Mouse (Mus musculus) lung, adult 2 months (tissue): ENCODE measurements around the gene Ppm1h. TPM values are rescaled to one million over a fixed set of nuclear protein-coding genes. Genes with fewer than 3 reads are reported as not detected.

Experiments
- DNase-seq: peaks from one replicate; pipeline ENCODE4 v3.0.0; 2022
- H3K4me1 ChIP-seq: fragments of 200-500 bp; 2 replicates; pipeline ENCODE4 v1.6.1; 2011; ENCODE audit warnings: low read length; ENCODE audit not compliant: control insufficient read depth, insufficient read depth
- H3K4me3 ChIP-seq: fragments of 200-500 bp; replicated peaks from 2 replicates; pipeline ENCODE3; 2011; ENCODE audit warnings: low read depth, mild to moderate bottlenecking, control low read depth, low read length; ENCODE audit errors: extremely low read depth
- CTCF ChIP-seq: fragments of 200-500 bp; IDR thresholded peaks from 2 replicates; pipeline ENCODE4 v1.5.1; 2011; ENCODE audit warnings: mild to moderate bottlenecking, low read length, control low read depth; ENCODE audit not compliant: insufficient read depth
- POLR2A ChIP-seq: fragments of 200-500 bp; IDR thresholded peaks from 2 replicates; pipeline ENCODE4 v1.6.1; 2011; ENCODE audit warnings: low read depth, mild to moderate bottlenecking, control low read depth, low read length, borderline replicate concordance; ENCODE audit errors: extremely low read depth
- WGBS: fragments of 180-500 bp; shearing (Covaris S2); methylation state at CpG from one replicate; pipeline ENCODE4 v1.1.7; 2018; 5-methylcytosine and 5-hydroxymethylcytosine counted together
- polyA plus RNA-seq: library from polyadenylated mRNA; depleted of rRNA; stranded (reverse); fragments of >200 nt; gene quantifications from 2 replicates; pipeline ENCODE4 v1.2.3, GENCODE M21; 2012

Gene Ppm1h
- polyA plus RNA-seq, 1 experiment, result 9.2 TPM

GRCm38 (mm10) chr10:122672044-122672443, 6.5 kb upstream of the Ppm1h start:
- Histone ChIP-seq H3K4me1 (no peaks in the 10 kb centered on the region), H3K4me3 (no peak overlapping the region)
- DNase-seq, result no peak
- TF ChIP-seq CTCF (no peak), POLR2A (no peak)
- 80% methylated on average over 4 of the region's 4 CpGs for WGBS

DNA sequence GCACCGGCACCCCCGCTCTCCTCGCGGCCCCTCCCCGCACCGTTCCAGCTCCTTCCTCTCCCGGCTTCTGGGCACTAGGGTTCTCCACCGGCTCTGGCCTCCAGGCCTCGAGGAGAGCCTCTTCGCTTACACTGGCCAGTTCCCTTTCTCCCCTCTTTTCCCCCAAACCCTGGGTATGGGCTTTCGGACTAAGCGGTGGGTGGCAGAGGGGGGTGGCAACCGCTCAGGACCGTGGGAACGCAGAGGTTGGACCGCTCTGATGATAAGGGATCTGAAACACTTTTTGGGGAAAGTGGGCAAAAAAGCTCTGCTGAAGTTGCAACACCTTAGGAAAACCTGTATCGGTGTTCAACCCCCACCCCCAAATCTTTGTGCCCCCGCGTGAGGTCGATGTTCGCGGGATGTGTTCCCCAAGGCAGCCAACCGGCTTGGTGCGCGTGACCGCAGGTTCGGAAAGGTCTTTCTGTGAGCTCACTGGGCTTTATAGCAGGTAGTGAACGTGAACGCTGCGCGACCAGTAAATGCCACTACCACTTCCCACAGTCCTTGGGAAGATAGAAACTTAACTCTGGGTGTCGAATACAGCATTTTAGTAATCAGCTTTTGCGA, 979 bp downstream of the Ppm1h start:
- TF ChIP-seq POLR2A, result no peak
- no peak for TF ChIP-seq CTCF
- peak; percentile 70 for DNase-seq
- WGBS, result 1% methylated on average over 33 of the region's 33 CpGs

DNA sequence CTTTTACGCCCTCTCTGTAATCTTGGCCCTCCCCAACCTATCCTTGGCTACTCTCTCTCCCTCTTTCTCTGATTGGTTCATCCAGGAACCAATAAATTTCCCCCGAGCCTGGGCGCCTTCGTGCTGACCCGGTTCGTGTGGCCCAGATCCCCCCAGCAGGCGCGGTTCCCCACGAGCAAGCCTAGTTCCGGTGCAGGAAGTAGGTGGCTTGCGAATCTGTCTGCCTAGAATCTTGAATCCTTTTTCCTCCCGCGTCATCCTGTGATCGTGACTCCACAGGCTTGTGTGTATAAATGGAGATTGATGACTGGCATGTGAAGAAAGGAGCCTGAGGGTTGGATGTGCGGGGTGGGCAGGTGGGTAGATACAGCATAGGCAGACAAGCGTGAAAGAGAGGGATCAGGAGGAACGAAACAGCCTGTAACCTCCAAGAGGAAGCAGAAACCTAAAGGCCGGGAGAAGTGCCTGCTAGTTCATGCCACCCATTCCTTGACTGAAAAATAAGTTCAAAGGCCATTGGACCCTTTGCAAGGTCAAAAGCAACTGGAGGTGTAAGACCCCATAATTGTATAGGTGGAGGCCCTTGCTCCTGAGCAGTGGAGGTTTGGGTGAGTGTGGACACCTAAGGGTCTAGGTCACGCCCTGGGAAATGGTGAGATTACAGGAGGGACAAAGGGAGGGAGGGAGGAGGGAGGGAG, 2.0 kb downstream of the Ppm1h start:
- peak overlapping the region; percentile 47 for H3K4me3 ChIP-seq
- TF ChIP-seq POLR2A, result no peak
- no peak for TF ChIP-seq CTCF
- peaks cover 4% of the 10 kb centered on the region; the same call in 1 of the 2 replicates for H3K4me1 ChIP-seq
- peak; percentile 13 for DNase-seq
- 7% methylated on average over 18 of the region's 19 CpGs for WGBS

More for the DNA sequence above, 979 bp downstream of the Ppm1h start:
- Histone ChIP-seq H3K4me1 (peaks cover 4% of the 10 kb centered on the region; the same call in 1 of the 2 replicates), H3K4me3 (peak overlapping the region; percentile 47)

GRCm38 (mm10) chr10:122681085-122681408, 2.5 kb downstream of the Ppm1h start:
- WGBS, result 72% methylated on average over 4 of the region's 4 CpGs

DNA sequence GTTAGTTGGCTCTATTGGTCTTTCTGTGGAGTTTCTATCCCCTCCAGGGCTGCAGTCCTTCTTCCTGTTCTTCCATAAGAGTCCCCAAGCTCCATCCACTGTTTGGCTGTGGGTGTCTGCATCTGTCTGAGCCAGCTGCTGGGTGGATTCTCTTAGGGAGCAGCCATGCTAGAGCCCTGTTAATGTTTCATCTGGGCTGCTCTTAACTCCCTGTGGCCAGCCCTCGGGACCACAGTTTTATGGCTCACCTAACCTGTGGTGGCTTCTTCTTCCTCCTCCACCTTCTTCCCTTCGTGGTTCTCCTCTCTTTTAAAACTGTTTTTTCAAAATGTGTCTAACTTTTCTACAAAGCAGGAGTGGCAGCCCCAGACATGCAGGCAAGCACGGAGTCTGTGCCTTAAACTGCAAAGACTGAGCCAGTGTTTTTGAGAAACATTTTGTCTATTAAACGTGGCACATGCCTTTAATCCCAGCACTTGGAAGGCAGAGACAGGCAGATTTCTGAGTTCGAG, 5.3 kb downstream of the Ppm1h start:
- TF ChIP-seq POLR2A, result no peak
- TF ChIP-seq CTCF, result no peak
- peaks cover 2% of the 10 kb centered on the region; the same call in 1 of the 2 replicates for H3K4me1 ChIP-seq
- no peak overlapping the region for H3K4me3 ChIP-seq
- DNase-seq, result no peak
- 81% methylated on average over 5 of the region's 5 CpGs for WGBS

More at GRCm38 (mm10) chr10:122681085-122681408, 2.5 kb downstream of the Ppm1h start:
- H3K4me1 ChIP-seq, result peaks cover 4% of the 10 kb centered on the region; the same call in 1 of the 2 replicates
- no peak for DNase-seq
- TF ChIP-seq POLR2A, result no peak
- no peak for TF ChIP-seq CTCF
- no peak overlapping the region for H3K4me3 ChIP-seq

GRCm38 (mm10) chr10:122685297-122685696, 6.7 kb downstream of the Ppm1h start:
- peaks cover 2% of the 10 kb centered on the region; the same call in 1 of the 2 replicates for H3K4me1 ChIP-seq
- no peak for DNase-seq
- H3K4me3 ChIP-seq, result no peak overlapping the region
- TF ChIP-seq POLR2A, result no peak
- TF ChIP-seq CTCF, result no peak
- 33% methylated on average over 1 of the region's 1 CpGs for WGBS

DNA sequence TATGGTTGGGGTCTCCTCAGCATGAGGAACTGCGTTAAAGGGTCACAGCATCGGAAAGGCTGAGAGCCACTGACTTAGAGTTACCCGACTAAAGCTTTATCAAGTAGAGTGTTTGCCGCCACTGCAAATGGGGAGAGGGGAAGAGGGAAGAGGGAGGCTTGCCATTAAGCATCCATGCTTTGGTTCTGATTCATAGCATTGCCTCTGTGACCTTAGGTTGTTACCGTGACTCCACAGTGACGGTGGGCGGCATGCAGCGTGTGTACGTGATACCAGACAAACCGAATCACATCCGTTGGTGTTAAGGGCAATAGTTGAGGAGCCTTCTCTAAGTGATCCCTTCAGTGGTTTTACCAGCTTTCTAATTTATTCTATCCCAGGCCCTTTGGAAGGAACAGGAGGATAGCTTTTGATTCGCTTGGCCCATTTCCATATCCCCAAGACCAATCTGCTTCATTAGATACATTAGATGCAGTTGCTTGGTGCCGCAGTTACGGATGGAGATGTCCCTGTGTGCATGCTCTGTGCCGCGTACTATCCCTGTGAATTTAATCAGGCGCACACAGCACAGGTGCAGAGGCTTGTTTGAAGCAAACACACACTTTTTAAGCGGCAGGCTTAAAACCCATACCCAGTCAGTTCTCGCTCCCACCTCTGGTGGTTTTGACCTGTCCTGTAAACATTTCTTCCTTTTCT, 7.4 kb downstream of the Ppm1h start:
- no peaks in the 10 kb centered on the region; the same call in 1 of the 2 replicates for H3K4me1 ChIP-seq
- 89% methylated on average over 19 of the region's 19 CpGs for WGBS
- TF ChIP-seq POLR2A (no peak), CTCF (no peak)
- no peak overlapping the region for H3K4me3 ChIP-seq
- DNase-seq, result no peak

DNA sequence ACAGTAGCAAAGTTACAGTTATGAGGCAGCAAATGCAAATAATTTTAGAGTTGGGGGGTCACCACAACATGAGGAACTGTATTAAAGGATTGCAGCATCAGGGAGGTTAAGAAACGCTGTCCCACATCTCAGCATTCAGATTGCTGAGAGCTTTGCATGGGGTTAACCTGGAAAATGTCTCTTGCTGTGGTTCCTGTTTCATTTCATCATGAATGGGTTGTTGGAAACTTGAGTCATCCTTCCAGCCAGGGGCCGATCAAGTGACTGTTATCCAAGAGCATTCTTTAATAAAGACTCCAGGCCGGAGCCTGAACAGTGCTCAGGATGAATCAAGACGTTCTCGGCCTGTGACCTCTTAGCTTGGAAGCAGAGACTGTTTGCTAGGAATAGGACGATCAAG, 12.1 kb downstream of the Ppm1h start:
- TF ChIP-seq POLR2A, result no peak
- no peak for TF ChIP-seq CTCF
- no peaks in the 10 kb centered on the region; the same call in 1 of the 2 replicates for H3K4me1 ChIP-seq
- no peak for DNase-seq
- H3K4me3 ChIP-seq, result no peak overlapping the region
- WGBS, result 70% methylated on average over 6 of the region's 6 CpGs

GRCm38 (mm10) chr10:122693158-122693777, 14.7 kb downstream of the Ppm1h start:
- Histone ChIP-seq H3K4me1 (no peaks in the 10 kb centered on the region; the same call in 1 of the 2 replicates), H3K4me3 (no peak overlapping the region)
- DNase-seq, result no peak
- TF ChIP-seq POLR2A, result no peak
- TF ChIP-seq CTCF, result no peak
- 70% methylated on average over 12 of the region's 12 CpGs for WGBS
